Mouse (Mus musculus): ENCODE results near the gene Olfr1463. TPM values are rescaled to one million over a fixed set of nuclear protein-coding genes. Genes with fewer than 3 reads are reported as not detected.

The Olfr1463 gene
- not detected for polyA plus RNA-seq (2017; shearing (Covaris generic))

GRCm38 (mm10) chr19:13231028-13231427, at the start of gene Olfr1463:
TSS of gene Olfr1463 (plus strand) at chr19:13231328.

DNA sequence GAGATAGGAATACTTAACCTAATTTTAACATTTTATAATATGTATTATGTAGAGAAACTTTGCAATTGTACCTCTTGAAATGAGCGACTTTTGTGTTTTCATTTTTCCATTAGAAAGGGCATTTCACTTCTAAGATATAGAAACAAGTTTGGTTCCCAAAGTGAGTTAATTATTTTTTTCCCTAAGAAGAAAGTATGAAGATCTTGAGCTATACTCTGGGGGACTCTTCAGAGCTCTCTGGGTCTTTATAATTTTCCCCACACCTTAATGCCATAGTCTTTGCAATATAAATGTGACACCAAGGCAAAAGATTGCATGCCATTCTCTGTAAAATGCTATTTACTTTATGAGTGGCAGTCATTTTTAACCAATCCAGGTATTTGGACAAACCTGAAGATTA, 45.7 kb upstream of the Olfr1463 start, which contains the start of gene Olfr1462:
Gene Olfr1462, plus strand, starts transcription at position 301 of the 400 bp plus-strand sequence.

Other genes starting within 250 kb of the Olfr1463 start
- gene Olfr1451, start 236.3 kb upstream of the Olfr1463 start, polyA plus RNA-seq (2017; shearing (Covaris generic)) = 0.19 TPM
- not detected for gene Olfr1453, start 203.0 kb upstream of the Olfr1463 start, polyA plus RNA-seq (2017; shearing (Covaris generic))
- not detected for gene Olfr1454, start 170.7 kb upstream of the Olfr1463 start, polyA plus RNA-seq (2017; shearing (Covaris generic))
- gene Olfr1457, start 133.4 kb upstream of the Olfr1463 start, polyA plus RNA-seq (2017; shearing (Covaris generic)) = not detected
- not detected for gene Olfr1458, start 124.6 kb upstream of the Olfr1463 start, polyA plus RNA-seq (2017; shearing (Covaris generic))
- gene Olfr1459, start 81.8 kb upstream of the Olfr1463 start, polyA plus RNA-seq (2017; shearing (Covaris generic)) = not detected
- not detected for gene Olfr1461, start 68.3 kb upstream of the Olfr1463 start, polyA plus RNA-seq (2017; shearing (Covaris generic))
- gene Olfr1462, start 45.6 kb upstream of the Olfr1463 start, polyA plus RNA-seq (2017; shearing (Covaris generic)) = not detected
- gene Olfr1465, start 84.2 kb downstream of the Olfr1463 start, polyA plus RNA-seq (2017; shearing (Covaris generic)) = not detected
- not detected for gene Olfr1466, start 107.5 kb downstream of the Olfr1463 start, polyA plus RNA-seq (2017; shearing (Covaris generic))
- gene Olfr1467, start 130.9 kb downstream of the Olfr1463 start, polyA plus RNA-seq (2017; shearing (Covaris generic)) = 0.05 TPM
- 0.25 TPM for gene Olfr1469, start 176.5 kb downstream of the Olfr1463 start, polyA plus RNA-seq (2017; shearing (Covaris generic))
- gene Olfr1471, start 212.1 kb downstream of the Olfr1463 start, polyA plus RNA-seq (2017; shearing (Covaris generic)) = not detected
- gene Olfr1472, start 224.8 kb downstream of the Olfr1463 start, polyA plus RNA-seq (2017; shearing (Covaris generic)) = not detected
- not detected for gene Olfr1474, start 238.2 kb downstream of the Olfr1463 start, polyA plus RNA-seq (2017; shearing (Covaris generic))
- not detected for gene Olfr1475, start 248.9 kb downstream of the Olfr1463 start, polyA plus RNA-seq (2017; shearing (Covaris generic))